ENCODE assay signal across 7 mouse cellular contexts in genomic region chr8:11313176-11314111, GRCm38 (mm10). TPM values are rescaled to one million over a fixed set of nuclear protein-coding genes. Genes with fewer than 3 reads are reported as not detected.
A peak's percentile ranks its signal among the peaks of the same experiment; 100 is the strongest.
DNase-seq lines count a peak whose midpoint lies in the region; ATAC-seq and TF ChIP-seq lines count a peak whose summit lies in the region.

No protein-coding gene starts in this region.

- peak overlapping the region; percentile 68 for H3K4me2 ChIP-seq in embryonic facial prominence, embryonic 12.5 days (replicated peaks)
- peak overlapping the region; percentile 87 for H3K4me2 ChIP-seq in midbrain, embryonic 15.5 days

- H3K4me1 ChIP-seq in thymus, adult 2 months (replicated peaks; ENCODE audit: control insufficient read depth, insufficient read depth, low read length), result no peaks in the 10 kb centered on the region
- peaks cover 41% of the 10 kb centered on the region for H3K4me1 ChIP-seq in embryonic facial prominence, embryonic 12.5 days
- peaks cover 69% of the 10 kb centered on the region for H3K4me1 ChIP-seq in limb, embryonic 10.5 days
- peaks cover 26% of the 10 kb centered on the region for H3K4me1 ChIP-seq in midbrain, embryonic 15.5 days

- TF ChIP-seq CTCF in thymus, adult 2 months (IDR thresholded peaks at IDR 0.05; ENCODE audit: borderline replicate concordance, control insufficient read depth, extremely low read depth, insufficient read depth, low read length, poor library complexity), result no peak

- intact Hi-C loops in heart, postnatal 14 days (cut with DNase I), result loop anchor here (1.0 to 5.0 kb wide), 5 partner anchors 34 to 80 kb away; no protein-coding TSS in a partner anchor

- no peak for DNase-seq in thymus, adult 2 months
- DNase-seq in thymus, postnatal 14 days, result no peak
- peak; percentile 62 to 71 for DNase-seq in heart, postnatal 14 days
- peak; percentile 68 for DNase-seq in limb, embryonic 10.5 days (ENCODE audit: low spot score)

- peak overlapping the region; percentile 93 for H3K9ac ChIP-seq in embryonic facial prominence, embryonic 12.5 days
- peak overlapping the region; percentile 48 for H3K9ac ChIP-seq in midbrain, embryonic 15.5 days

- peaks cover 2% of the 10 kb centered on the region; the same call in 1 of the 2 replicates for H3K27me3 ChIP-seq in thymus, adult 2 months (ENCODE audit: control insufficient read depth, insufficient read depth, low read length)
- H3K27me3 ChIP-seq in embryonic facial prominence, embryonic 12.5 days, result no peaks in the 10 kb centered on the region
- peaks cover 6% of the 10 kb centered on the region; the same call in 1 of the 2 replicates for H3K27me3 ChIP-seq in limb, embryonic 10.5 days (ENCODE audit: low read depth, poor library complexity, severe bottlenecking)
- peaks cover 36% of the 10 kb centered on the region for H3K27me3 ChIP-seq in midbrain, embryonic 15.5 days (replicated peaks)

- H3K9me3 ChIP-seq in embryonic facial prominence, embryonic 12.5 days, result no peaks in the 10 kb centered on the region
- no peaks in the 10 kb centered on the region for H3K9me3 ChIP-seq in limb, embryonic 10.5 days (replicated peaks)
- no peaks in the 10 kb centered on the region for H3K9me3 ChIP-seq in midbrain, embryonic 15.5 days

- TF ChIP-seq POLR2A in thymus, adult 2 months (IDR thresholded peaks at IDR 0.05; ENCODE audit: control insufficient read depth, extremely low read depth, insufficient read depth, low read length, poor library complexity), result no peak

- whole genome bisulfite sequencing in thymus, adult 2 months, result 21% methylated on average over 45 of the region's 45 CpGs
- 2% methylated on average over 45 of the region's 45 CpGs for WGBS in embryonic facial prominence, embryonic 12.5 days
- WGBS in limb, embryonic 10.5 days, result 1% methylated on average over 45 of the region's 45 CpGs
- WGBS in midbrain, embryonic 15.5 days, result 3% methylated on average over 45 of the region's 45 CpGs

- ATAC-seq in embryonic facial prominence, embryonic 12.5 days (ENCODE audit: insufficient number of reproducible peaks, insufficient read depth, low FRiP score, low TSS enrichment), result no peak
- ATAC-seq in midbrain, embryonic 15.5 days (replicated peaks), result peak; percentile 60; the same call in 1 of the 2 replicates
- ATAC-seq in activated CD4-positive, CD25-positive, alpha-beta regulatory T cell, adult 4 months, result no peak

- no peaks in the 10 kb centered on the region for H3K36me3 ChIP-seq in thymus, adult 2 months (ENCODE audit: control insufficient read depth, insufficient read depth, low read length)
- H3K36me3 ChIP-seq in embryonic facial prominence, embryonic 12.5 days, result no peaks in the 10 kb centered on the region
- H3K36me3 ChIP-seq in limb, embryonic 10.5 days, result peaks cover 17% of the 10 kb centered on the region
- H3K36me3 ChIP-seq in midbrain, embryonic 15.5 days (replicated peaks), result no peaks in the 10 kb centered on the region

- peak overlapping the region; percentile 30 for H3K4me3 ChIP-seq in thymus, adult 2 months (ENCODE audit: control insufficient read depth, insufficient read depth, low read length)
- H3K4me3 ChIP-seq in embryonic facial prominence, embryonic 12.5 days, result peak overlapping the region; percentile 72
- peak overlapping the region; percentile 89 for H3K4me3 ChIP-seq in limb, embryonic 10.5 days
- peak overlapping the region; percentile 57 for H3K4me3 ChIP-seq in midbrain, embryonic 15.5 days

- no peak overlapping the region for H3K27ac ChIP-seq in thymus, adult 2 months (ENCODE audit: control insufficient read depth, insufficient read depth, low read length)
- H3K27ac ChIP-seq in embryonic facial prominence, embryonic 12.5 days, result peak overlapping the region; percentile 88
- H3K27ac ChIP-seq in limb, embryonic 10.5 days, result peak overlapping the region; percentile 98
- H3K27ac ChIP-seq in midbrain, embryonic 15.5 days, result peak overlapping the region; percentile 57; the same call in 1 of the 2 replicates

RNA-seq across cellular contexts. Expression of gene Col4a1, which starts 0.8 kb away (rescaled TPM):
- 78.3 and 95.1 TPM in 2 replicates for polyA plus RNA-seq in thymus, adult 2 months (2012; rRNA removed)
- 168 and 169 TPM in 2 replicates for polyA plus RNA-seq in embryonic facial prominence, embryonic 12.5 days (2016; fragmentation: Nextera tagmentation; extraction: Ambion mirVana)
- total RNA-seq in heart, postnatal 14 days (2021), result 1,000 to 10,000 TPM; 1,046 to 1,073 TPM
- polyA plus RNA-seq in limb, embryonic 10.5 days (2016; fragmentation: Nextera tagmentation; extraction: Ambion mirVana), result 141 and 145 TPM in 2 replicates
- polyA plus RNA-seq in midbrain, embryonic 15.5 days (2015; fragmentation: Nextera tagmentation; extraction: Ambion mirVana), result 90.6 and 102 TPM in 2 replicates
- polyA plus RNA-seq in activated CD4-positive, CD25-positive, alpha-beta regulatory T cell, adult 4 months (2017; shearing (Covaris generic)), result not detected

RNA-seq across cellular contexts. Expression of gene Col4a2, which starts 0.8 kb away (rescaled TPM):
- 21.8 and 25.7 TPM in 2 replicates for polyA plus RNA-seq in thymus, adult 2 months (2012; rRNA removed)
- 82.2 and 84.0 TPM in 2 replicates for polyA plus RNA-seq in embryonic facial prominence, embryonic 12.5 days (2016; fragmentation: Nextera tagmentation; extraction: Ambion mirVana)
- 100 to 1,000 TPM; 570 to 571 TPM for total RNA-seq in heart, postnatal 14 days (2021)
- 53.0 and 53.6 TPM in 2 replicates for polyA plus RNA-seq in limb, embryonic 10.5 days (2016; fragmentation: Nextera tagmentation; extraction: Ambion mirVana)
- 43.7 and 47.5 TPM in 2 replicates for polyA plus RNA-seq in midbrain, embryonic 15.5 days (2015; fragmentation: Nextera tagmentation; extraction: Ambion mirVana)
- polyA plus RNA-seq in activated CD4-positive, CD25-positive, alpha-beta regulatory T cell, adult 4 months (2017; shearing (Covaris generic)), result not detected

Comparison
In these comparisons a context has a peak if more than half of its experiments do, and no peak if none do; other contexts are left out.
1. DNase-seq: peak in heart, postnatal 14 days (2 of 2) and limb, embryonic 10.5 days (single experiment); none in thymus, adult 2 months (single experiment) and thymus, postnatal 14 days (single experiment).
2. H3K4me3 ChIP-seq: peak in every context shown above with its lines; median percentile 89 in limb, embryonic 10.5 days; 72 in embryonic facial prominence, embryonic 12.5 days; 57 in midbrain, embryonic 15.5 days; 30 in thymus, adult 2 months.
3. RNA of gene Col4a1, which starts 0.8 kb away (polyA plus RNA-seq): 168 to 169 TPM in embryonic facial prominence, embryonic 12.5 days, 141 to 145 TPM in limb, embryonic 10.5 days, 78.3 to 95.1 TPM in thymus, adult 2 months and 90.6 to 102 TPM in midbrain, embryonic 15.5 days; not detected in activated CD4-positive, CD25-positive, alpha-beta regulatory T cell, adult 4 months; every median in the first group is over 10 times any median in the second.
4. RNA of gene Col4a2, which starts 0.8 kb away (polyA plus RNA-seq): 82.2 to 84.0 TPM in embryonic facial prominence, embryonic 12.5 days, 53.0 to 53.6 TPM in limb, embryonic 10.5 days, 43.7 to 47.5 TPM in midbrain, embryonic 15.5 days and 21.8 to 25.7 TPM in thymus, adult 2 months; not detected in activated CD4-positive, CD25-positive, alpha-beta regulatory T cell, adult 4 months; every median in the first group is over 10 times any median in the second.